Mouse (Mus musculus) megakaryocyte-erythroid progenitor cell, adult 5-6 weeks (primary cell): ENCODE results near the gene Ipcef1. TPM values are rescaled to one million over a fixed set of nuclear protein-coding genes. Genes with fewer than 3 reads are reported as not detected.

ENCODE experiments used
- ATAC-seq: replicated peaks from 2 replicates; pipeline ENCODE4 v1.8.0; 2016; ENCODE audit warnings: mild to moderate bottlenecking, inconsistent platforms; ENCODE audit not compliant: severe bottlenecking, poor library complexity, low FRiP score, low TSS enrichment
- total RNA-seq, 2 experiments: library from RNA; stranded (forward) in 1 of 2; stranded (reverse) in 1 of 2; fragments of 200-1000, 215-1000 nt in 1 of 2; fragments of >200 nt in 1 of 2; fragmentation: Nextera tagmentation in 1 of 2; gene quantifications; 2 replicates each; pipeline ENCODE4 v1.2.3; 2014 to 2017

The Ipcef1 gene
- total RNA-seq, 2 experiments from 2014 or later, result 2.5 to 6.4 TPM

- no peak for ATAC-seq
Measured at GRCm38 (mm10) chr10:6980236-6980635, 72.0 kb downstream of the Ipcef1 start.

DNA sequence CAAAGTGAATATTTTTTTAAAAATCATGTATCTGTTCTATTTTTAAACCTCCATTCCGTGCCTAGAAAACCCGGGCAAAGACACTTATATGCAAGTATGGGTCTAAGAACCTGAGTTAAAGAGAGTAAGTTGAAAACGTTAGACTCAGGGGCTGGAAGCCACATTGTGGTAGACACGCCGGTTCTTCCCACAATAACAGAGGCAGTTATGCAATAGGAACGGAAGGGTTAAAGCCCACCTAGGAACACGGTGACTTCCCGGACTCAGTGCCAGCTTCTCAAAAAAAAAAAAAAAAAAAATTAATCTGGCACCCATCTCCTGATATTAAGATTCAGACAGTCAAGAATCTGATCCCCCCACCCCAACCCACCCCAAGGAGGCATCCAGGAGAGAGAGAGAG, 72.5 kb downstream of the Ipcef1 start:
- ATAC-seq, result no peak

- no peak for ATAC-seq
Measured at GRCm38 (mm10) chr10:6979216-6979615, 73.1 kb downstream of the Ipcef1 start.

DNA sequence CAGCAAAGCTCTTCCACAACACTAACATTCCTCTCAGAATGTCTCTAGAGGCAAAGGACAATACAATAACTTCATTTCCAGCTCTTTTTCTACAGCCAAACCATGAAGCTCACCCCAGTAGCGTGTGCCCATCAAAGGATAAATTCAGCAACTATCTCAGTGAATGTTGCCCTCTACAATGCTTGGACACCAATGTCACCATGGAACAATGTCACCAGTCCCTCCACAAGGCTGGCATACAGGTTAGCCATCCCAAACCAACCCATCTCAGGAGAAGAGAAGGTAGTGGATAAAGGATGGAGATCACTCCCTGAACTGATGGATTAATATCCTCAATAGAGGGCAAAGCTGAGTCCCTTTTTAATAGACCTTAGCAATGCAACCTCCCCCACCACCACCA, 73.5 kb downstream of the Ipcef1 start:
- ATAC-seq, result no peak

- no peak for ATAC-seq
Measured at GRCm38 (mm10) chr10:6977843-6978242, 74.4 kb downstream of the Ipcef1 start.

DNA sequence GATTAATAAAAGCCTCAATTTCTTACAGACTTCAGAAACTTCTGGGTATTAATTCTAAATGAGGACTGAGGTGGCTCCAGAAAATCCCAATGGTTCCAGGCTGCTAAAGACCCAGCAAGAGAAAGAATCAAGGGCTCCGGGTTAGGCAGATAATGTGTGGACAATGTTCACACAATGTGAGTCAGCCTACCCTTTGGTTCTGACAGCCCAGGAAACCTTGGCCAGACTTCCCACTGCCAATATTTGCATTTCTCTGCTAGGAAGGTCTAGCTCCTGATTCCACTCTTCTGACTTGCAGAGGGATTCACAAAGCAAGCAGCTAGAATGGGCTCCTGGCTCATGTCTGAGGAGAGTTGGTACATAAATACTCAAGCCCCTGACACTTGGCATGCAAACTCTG, 83.9 kb downstream of the Ipcef1 start:
- no peak for ATAC-seq

- no peak for ATAC-seq
Measured at GRCm38 (mm10) chr10:6967588-6968242, 84.6 kb downstream of the Ipcef1 start.

DNA sequence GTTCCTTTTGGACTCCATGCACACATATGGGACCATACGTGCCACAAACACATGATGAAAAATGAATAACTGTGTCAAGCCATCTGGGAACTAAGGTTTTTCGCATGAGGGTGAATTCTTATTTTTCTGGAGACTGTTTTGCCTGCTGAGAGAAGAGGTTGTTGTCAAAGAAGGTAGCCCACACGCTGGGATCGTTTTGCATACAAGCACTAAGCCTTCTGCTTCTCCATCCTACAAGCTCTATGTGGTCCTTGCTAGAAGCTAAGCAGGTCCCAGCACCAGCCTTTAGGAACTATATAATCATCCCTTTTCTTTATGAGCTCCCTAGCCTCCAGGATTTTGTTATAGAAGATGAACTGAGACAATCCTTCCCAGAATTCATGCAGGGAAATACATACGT, 93.5 kb downstream of the Ipcef1 start:
- ATAC-seq, result no peak

- ATAC-seq, result no peak
Measured at GRCm38 (mm10) chr10:6956357-6956756, 95.9 kb downstream of the Ipcef1 start.

- no peak for ATAC-seq
Measured at GRCm38 (mm10) chr10:6954533-6954932, 97.7 kb downstream of the Ipcef1 start.

DNA sequence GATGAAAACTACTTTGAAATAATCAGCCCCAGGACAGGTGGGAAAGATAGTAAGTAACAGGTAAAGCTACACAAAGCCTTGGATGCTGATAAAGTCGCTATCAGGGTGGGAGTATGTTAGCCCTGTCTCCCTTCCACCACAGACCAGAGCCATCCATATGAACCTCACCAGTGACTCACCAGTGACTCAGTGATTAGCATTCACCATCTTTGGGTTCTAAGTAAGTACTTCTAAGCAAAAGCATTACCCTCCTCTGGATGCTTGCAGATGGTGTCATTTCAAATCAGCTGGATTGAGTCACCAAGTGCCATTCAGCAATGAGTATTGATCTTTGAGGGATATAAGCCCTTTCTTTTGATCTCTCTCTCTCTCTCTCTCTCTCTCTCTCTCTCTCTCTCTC, 99.2 kb downstream of the Ipcef1 start:
- ATAC-seq, result no peak

GRCm38 (mm10) chr10:6936671-6937425, 115.4 kb downstream of the Ipcef1 start:
- no peak for ATAC-seq

- ATAC-seq, result no peak
Measured at GRCm38 (mm10) chr10:6934776-6935175, 117.5 kb downstream of the Ipcef1 start.

- no peak for ATAC-seq
Measured at GRCm38 (mm10) chr10:6930889-6931288, 121.4 kb downstream of the Ipcef1 start.

DNA sequence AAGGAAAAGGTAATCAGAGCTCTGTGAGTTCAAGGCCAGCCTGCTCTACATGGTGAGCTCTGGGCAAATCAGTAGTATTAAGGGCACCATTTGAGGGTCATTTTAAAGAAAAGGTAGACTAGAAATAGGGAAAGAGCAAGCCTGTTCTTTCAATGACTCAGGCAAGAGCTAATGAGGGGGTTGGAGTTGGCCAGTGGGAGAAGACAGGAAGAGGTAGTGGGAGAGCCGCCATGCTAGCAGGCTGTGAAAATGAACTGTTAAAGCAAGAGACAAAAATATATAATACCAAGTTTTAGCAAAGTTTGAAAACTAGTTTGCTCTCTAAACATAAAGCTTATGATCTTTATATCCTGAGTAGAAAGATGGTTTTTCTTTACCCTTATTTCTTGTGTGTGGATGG, 121.9 kb downstream of the Ipcef1 start:
- ATAC-seq, result no peak

DNA sequence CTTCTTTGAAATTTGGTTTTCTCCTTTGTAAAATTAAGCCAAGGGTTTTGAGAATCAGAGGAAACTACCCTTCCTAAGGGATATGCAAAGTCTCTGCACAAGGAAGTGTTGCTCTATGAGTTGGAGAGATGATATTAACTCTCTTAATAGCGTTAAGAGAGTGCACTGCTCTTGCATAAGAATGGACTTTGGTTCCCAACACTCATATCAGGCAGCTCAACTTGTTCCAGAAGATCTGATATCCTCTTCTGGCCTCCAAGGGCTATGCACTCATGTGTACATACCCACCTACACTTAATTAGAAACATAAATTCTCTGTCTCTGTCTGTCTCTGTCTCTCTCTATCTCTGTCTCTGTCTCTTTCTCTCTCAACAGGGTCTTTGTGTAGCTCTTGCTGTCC, 123.4 kb downstream of the Ipcef1 start:
- ATAC-seq, result no peak

DNA sequence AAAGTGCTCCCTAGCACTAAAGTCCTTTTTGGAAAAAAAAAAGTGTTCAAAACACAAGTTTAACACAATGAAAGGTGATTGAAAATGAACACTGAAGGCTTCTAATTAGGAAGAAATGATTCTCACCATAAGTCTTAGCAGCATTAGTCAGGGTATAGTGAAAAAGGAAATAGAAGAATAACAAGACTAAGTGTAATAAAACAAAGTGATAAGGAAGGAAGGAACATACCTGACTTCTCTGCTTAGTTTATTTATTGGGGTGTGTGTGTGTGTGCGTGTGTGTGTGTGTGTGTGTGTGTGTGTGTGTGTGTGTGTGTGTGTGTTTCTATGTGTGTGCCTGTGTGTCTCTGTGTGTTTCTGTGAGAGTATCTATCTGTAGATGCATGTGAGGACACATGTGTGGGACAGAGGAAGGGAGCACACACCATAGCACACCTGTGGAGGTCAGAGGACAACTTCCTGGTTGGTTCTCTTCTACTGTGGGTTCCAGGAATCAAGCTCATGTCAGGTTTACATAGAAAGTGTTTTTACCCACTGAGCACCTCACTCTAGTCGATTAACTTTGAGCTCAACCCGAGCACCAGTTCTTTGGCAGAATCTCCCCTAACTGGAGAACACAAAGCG, 124.6 kb downstream of the Ipcef1 start:
- no peak for ATAC-seq

DNA sequence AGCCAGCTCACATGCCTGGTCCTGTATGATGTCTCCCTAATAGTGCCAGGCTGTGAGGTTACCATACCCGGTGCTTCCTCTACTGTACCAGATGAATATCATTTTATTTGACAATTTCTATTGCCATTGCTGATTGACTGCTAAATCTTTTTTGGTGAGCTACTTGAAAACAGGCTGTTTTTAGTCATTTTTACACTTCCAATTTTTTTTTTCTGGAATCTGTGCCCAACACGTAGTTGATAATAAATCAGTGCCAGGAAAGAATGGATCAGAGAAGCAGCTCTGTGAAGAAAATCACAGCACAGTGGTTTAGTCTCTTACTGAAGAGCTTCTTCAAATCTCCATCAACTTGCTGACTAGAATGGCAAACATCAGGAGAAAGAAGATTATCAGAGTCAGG, 125.6 kb downstream of the Ipcef1 start:
- ATAC-seq, result no peak

GRCm38 (mm10) chr10:6916545-6917257, 135.6 kb downstream of the Ipcef1 start:
- ATAC-seq, result no peak

DNA sequence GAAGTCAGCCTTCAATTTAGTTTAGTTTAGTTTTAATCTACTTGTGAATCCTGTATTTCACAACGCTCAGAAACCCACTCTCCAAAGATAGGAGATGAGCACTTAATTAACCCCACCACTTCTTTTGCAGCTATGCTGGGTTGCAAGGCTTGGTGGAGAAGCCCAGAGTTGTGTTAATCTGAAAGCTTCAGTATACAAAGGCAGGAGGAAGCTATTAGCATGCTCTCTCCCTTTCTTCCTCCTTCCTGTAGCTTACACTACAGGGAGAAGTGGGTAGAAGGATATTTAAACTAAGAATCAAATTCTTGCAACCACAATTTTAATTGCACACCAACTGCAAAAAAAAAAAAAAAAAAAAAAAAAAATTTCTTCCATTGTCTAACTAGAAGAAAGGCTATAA, 136.3 kb downstream of the Ipcef1 start:
- ATAC-seq, result no peak
